Mouse (Mus musculus) layer of hippocampus, adult 8-10 months (tissue): ENCODE measurements at regions not wholly inside any gene's neighbourhood (a gene's known extent, or its start where the extent isn't known, plus 50 kb on each side); places are given as distances from the start of the nearest gene placed in this dataset.

ENCODE experiments used
- DNase-seq, 2 experiments: peaks; one replicate each; pipeline ENCODE4 v3.0.0; 2022; ENCODE audit warnings: low spot score in 2 of 2

GRCm38 (mm10) chr13:28583617-28584016, 326.3 kb downstream of the Gm11361 start:
- DNase-seq: no peak

- no peak for DNase-seq
Measured at GRCm38 (mm10) chr13:28575202-28575851, 318.0 kb downstream of the Gm11361 start.

DNA sequence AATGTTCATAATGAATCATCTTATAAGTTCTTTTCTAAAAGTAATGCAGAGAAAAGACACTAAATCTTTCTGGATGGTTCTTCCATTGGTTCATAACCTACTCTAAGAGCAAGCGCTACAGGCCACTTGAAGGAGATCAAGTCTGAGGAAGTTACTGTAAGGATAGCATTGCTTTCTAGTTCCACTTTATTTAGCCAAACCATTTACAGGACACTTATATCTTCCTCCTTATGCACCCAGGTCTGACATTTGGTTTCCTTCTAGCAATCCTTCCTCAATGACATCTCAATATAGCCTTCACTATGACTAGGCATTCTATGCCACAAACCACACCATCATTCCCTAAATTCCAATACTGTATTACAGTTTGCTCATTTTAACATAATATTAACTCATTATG, 316.0 kb downstream of the Gm11361 start:
- DNase-seq: no peak

DNA sequence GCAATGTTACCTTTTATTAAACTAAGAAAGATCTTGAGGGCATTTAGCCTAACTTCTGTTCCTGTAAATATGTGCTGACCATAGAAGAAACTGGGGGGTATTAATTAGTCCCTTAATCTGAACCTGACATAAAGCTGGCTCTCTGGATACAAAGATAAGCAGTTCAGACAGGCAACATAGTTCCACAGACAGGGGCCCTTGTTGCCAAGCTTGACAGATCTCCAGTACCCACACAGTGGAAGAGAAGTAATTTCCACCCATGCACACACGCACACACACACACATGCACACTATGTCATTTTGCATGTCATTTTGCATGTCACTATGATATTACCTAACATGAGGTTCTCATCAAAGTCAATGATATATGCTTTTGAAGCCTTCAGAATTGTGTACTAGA, 315.1 kb downstream of the Gm11361 start:
- DNase-seq: no peak

GRCm38 (mm10) chr13:28571716-28572115, 314.4 kb downstream of the Gm11361 start:
- DNase-seq: no peak

DNA sequence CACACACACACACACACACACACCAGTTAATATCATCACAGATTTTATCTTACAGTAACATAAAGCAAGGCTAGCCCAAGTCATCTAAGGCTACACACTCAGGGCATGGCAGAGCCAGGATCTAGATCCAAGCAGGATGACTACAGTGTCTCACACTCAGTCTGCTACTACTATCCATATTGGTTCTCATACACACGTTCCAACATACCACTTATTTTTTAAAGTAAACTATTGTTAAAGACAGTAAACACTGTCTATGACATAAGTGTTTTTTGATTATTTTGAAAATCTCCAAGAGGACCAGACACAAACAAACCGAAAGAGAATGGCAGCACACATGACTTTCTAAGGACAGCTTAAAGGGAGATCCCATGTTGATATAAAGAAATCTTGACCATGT, 306.3 kb downstream of the Gm11361 start:
- DNase-seq: no peak

DNA sequence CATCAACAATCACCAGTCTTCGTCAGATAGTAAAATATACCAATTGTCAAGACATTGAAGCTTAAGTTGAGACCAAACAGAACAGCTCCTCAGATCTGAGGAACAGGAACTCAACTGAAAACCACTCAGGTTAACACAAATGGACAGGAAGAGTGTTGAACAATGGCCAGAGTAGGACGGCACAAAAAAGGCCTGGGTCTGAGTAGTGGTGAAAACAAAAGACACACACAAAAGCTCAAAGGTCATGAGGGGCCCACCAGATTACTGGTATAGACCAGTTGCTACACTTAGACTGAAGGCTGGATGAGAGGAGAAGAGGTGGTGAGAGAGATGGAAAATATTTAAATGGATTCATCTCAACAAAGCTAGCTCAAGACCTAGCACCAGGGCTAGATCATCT, 302.8 kb downstream of the Gm11361 start:
- DNase-seq: no peak

DNA sequence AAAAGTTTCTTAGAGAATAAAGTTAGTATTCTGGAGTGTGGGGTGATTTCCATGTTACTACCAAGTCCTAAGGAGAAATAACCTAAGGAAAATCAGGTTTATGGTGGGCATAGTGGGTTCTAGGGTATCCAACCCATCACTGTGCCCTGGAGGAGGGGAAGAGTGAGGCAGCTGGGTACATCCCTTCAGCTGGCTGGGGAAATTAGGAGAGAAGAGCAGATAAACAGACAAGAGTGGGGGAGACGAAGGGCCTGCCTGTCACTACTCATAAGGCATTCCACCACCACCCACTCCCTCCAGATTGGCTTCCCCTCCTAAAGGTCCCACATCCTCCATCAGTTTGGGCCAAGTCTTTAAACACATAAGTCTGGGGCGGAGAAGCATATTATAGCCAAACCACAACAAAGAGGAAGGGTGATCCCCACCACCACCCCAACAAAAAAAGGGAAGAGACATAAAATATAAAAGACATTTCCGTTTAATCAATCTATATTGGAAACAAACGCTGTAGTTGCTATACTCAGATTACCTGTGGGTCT, 299.8 kb downstream of the Gm11361 start:
- no peak for DNase-seq

DNA sequence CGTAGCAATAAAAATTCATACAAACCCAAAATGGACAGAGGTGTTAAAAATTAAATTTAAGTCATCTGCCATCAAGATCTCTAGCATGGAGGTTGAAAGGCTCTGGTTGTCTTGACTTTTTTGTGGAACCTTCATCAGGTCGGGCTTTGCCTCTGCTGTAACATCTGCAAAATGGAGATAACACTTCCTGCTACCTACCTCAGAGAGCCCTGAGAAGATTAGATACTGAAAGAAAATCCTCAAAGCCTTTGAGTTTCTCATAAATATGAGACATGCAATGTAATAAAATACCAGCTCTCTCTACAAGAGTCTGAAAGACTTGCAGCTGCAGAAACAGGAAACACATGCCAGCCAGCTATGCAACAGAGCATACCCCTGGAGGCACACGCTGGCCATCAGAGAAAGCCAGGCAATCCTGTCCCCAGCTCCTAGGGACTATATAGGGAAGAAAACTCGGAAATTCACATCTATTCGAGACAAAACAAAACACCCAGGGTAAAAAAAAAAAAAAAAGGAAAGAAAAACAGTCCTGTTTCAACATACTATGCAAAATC, 299.1 kb downstream of the Gm11361 start:
- DNase-seq: no peak

DNA sequence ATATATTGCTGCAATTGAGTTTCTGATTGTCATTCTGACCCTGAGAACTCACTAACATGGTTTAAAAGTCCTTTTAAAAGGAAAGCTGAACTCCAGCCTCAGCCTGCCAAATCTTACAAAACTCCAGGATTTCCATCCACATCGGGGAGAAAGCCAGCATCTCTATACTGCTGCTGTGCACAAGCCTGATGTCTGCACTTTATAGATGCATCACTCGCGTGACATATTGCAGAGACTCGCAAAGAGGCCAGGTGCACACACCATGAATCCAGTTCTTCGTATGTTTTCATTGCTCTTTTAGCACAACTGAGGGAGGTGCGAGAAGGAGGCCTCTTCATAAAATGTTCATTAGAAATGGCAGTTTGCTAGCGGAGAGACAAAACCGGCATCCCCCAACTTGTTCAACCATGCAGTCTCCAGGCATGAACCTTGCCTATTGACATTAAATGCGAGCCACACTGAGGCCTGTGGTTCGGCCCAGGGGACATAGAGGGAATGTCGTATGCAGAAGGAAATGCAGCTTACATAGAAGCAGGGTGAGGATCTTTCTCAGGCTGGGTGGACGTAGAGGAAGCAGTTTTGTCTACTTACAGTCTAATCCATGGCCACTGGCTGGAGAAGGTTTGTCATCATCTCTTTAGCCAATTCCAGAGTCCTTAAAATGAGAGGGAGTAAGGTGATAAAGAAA, 297.0 kb downstream of the Gm11361 start:
- no peak for DNase-seq

DNA sequence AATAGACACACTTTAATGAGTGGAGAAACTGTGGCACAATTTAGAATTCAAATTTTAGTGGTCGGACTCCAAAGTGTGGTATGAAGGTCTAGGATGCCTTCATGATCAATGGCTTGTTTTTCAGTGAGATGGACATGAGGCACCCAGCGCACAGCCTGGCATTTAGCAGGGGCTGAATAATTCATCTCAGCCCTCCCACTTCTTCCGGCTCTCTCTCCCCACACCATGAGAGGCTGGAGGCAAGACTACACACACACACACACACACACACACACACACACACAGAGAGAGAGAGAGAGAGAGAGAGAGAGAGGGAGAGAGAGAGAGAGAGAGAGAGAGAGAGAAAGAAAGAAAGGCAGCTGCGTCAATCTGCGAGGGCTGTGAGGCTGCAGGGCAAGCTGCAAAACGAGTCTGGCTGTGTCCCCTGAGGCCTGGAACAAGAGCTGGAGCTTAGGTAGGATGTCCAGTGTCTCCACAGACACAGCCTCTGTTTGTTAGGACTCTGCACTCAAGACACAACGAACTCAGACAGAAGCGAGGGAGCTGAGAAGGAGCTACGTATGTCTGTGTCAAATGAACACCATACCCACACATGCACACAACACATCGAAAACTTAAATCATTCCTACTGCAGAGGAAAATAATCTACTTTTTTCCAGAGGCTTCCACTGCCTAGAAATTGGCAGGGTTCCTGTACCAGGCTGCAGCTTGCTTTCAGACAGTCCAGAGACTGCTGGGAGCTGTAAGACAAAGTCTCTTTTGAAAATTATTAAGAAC, 295.8 kb downstream of the Gm11361 start:
- DNase-seq: peak in 1 of 2 experiments; percentile 25

DNA sequence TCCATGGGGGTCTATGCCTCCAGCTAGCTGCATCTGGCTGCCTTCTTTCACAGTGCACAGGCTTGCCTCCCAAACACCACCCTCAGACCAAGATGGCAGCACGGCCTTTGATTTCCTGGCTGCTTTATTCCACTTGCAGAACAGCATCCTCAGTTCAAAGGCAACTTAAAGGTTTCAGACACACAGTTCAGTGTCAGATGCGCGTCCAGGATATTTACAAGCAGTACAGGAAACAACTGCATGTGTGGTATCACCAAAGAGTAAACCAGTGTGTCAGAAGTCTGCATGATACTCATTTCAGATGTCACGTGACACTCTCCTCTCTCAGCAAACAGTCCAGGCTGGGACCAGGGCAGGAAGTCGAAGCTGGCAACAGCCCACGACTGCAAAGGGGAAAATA, 294.2 kb downstream of the Gm11361 start:
- DNase-seq: no peak

DNA sequence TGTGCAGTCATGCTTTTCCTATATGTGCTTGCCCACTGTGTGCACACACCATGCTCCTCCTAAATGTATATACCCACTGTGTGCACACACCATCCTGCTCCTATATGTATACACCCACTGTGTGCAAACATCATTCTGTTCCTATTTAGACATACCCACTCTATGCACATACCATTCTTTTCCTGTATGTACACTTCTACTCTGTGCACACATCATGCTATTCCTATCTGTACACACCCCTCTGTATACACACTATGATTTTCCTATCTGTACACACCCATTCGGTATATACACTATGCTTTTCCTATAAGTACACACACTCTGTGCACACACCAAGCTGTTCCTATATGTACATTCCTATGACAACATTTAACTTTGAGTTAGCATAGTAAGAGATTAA, 288.5 kb downstream of the Gm11361 start:
- no peak for DNase-seq

DNA sequence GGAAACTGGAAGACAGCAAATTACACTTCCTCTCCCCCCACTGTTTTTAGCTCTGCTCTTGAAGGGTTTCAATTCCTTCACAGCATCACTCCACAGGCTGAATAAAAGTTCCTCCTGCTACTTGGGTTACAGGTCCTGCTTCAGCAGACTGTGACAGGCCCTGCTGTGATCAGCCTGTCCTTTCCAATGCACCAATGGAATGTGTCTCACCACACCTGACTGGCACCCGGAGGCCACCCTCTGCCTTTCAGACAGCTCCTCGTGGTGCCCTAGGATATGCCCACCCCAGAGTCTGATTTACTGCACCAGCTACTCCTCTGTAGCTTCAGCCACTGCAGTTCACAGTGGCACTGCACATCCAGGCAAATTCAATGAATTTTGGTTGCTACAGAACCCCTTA, 288.0 kb downstream of the Gm11361 start:
- no peak for DNase-seq

DNA sequence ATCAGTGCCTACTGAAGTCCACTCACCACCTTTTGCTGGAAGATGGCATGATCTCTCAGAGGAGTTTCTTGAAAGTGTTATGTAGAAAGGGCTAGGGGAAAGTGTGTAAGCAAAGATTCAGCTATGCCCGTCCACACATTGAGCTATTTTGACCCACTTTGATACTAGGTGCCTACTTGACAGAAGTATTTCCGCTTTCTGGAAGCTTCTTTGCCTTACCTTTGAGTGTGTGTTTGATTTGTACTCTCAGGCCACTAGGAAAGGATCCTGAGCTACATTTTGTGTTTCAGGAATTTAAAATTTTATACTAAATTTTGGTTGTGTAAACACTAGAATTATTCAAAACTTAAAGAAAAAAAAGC, 287.5 kb downstream of the Gm11361 start:
- DNase-seq: no peak

- no peak for DNase-seq
Measured at GRCm38 (mm10) chr13:28544003-28544818, 286.9 kb downstream of the Gm11361 start.

GRCm38 (mm10) chr13:28541607-28542006, 284.3 kb downstream of the Gm11361 start:
- DNase-seq: no peak

GRCm38 (mm10) chr13:28533080-28533479, 275.8 kb downstream of the Gm11361 start:
- no peak for DNase-seq

DNA sequence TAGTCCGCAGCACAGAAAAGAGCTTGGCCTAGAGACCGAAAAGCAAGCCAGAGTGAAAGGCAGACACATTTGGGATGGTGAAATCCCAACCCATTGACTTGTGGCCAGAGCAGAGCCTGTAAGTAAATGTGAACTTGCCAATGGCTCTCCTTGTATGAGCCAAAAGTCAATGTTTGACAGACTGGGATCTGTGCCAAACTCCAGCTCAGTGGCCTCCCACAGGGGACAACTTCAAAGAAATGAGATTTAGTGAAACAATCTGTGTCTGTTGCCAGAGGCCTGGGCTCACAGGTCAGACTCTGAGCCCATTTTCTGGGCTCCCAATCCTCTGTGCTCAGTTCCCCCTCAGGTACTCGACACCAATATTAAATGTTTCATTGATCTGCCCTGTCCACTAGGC, 274.9 kb downstream of the Gm11361 start:
- no peak for DNase-seq

DNA sequence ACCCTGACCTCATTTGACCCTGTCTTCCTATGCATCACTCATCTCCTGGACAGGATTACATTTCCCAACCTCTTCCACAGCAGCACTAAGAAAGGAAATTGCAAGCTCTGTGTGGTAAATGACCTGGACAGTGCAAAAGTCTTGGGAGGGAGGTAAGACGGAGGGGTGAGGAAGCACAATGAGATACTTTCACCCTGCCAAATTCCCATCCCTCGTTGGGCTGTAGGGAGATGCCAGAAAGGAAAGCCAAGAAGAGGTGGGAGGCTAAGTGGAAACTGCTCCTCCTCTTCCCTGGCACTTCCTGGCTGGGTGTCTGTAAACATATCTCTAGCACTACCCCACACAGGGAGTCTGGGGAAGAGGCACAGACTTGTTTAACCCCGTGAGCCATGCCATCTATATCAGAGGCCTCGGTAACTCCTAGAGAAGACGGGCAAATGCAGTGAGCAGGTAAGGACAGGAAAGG, 274.2 kb downstream of the Gm11361 start:
- DNase-seq: no peak

DNA sequence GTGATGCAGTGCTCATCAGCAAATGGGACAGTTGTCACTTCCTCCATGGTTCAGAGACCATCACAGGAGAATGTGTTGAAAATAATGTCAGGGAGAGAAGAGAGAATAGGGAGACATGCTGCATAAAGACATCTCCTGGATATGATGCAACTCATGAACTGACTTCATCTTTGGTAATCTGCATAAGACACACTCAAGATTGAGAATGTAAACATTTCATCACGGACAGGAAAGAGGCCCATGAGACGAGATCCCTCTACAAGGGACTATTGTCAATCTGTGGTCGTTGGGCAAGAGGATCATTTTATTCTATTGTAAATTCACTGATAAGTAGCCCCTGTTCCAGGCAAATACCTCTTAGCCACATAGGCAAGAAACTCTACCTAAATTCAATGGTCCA, 273.6 kb downstream of the Gm11361 start:
- DNase-seq: no peak
